Mouse (Mus musculus) CH12.LX (cell line): ENCODE data around the gene Fam166a. TPM values are rescaled to one million over a fixed set of nuclear protein-coding genes. Genes with fewer than 3 reads are reported as not detected.

Source experiments
- DNase-seq: peaks from one replicate; pipeline ENCODE4 v3.0.0-alpha.2; 2013; ENCODE audit errors: extremely low read depth
- H3K27ac ChIP-seq: 2 replicates; pipeline ENCODE4 v1.5.1; 2012; ENCODE audit warnings: low read depth, mild to moderate bottlenecking, control low read depth, moderate library complexity; ENCODE audit not compliant: insufficient read depth
- H3K27me3 ChIP-seq: replicated peaks from 2 replicates; pipeline ENCODE3; 2012; ENCODE audit warnings: inconsistent platforms
- H3K36me3 ChIP-seq, 2 experiments: replicated peaks in 1 of 2; 2 replicates each; pipeline versions ENCODE3 to v1.6.1; 2012; ENCODE audit warnings: inconsistent platforms in 1 of 2, low read length in 1 of 2, mild to moderate bottlenecking in 1 of 2, mixed read lengths in 1 of 2, moderate library complexity in 1 of 2; ENCODE audit not compliant: control insufficient read depth in 1 of 2, insufficient read depth in 1 of 2
- H3K4me1 ChIP-seq, 2 experiments: 2 replicates each; pipeline ENCODE4 v1.6.1; 2012; ENCODE audit warnings: inconsistent platforms in 1 of 2, moderate library complexity in 1 of 2; ENCODE audit not compliant: insufficient read depth in 2 of 2, control insufficient read depth in 1 of 2
- H3K4me2 ChIP-seq: 2 replicates; pipeline ENCODE4 v1.6.1; 2012; ENCODE audit warnings: low read depth, mild to moderate bottlenecking, control low read depth; ENCODE audit not compliant: poor library complexity, insufficient read depth, severe bottlenecking
- H3K4me3 ChIP-seq, 3 experiments: fragments of 150-350 bp in 1 of 3; sonication (generic) in 1 of 3; replicated peaks in 1 of 3; 2 replicates each; pipeline versions ENCODE3 to v1.5.1; 2011 to 2012; ENCODE audit warnings: low read depth in 2 of 3, low read length in 2 of 3, mild to moderate bottlenecking in 2 of 3, moderate library complexity in 2 of 3, control low read depth in 1 of 3, improper control_type of control experiment in 1 of 3, inconsistent platforms in 1 of 3, mixed read lengths in 1 of 3; ENCODE audit not compliant: poor library complexity in 1 of 3
- H3K79me2 ChIP-seq: replicated peaks from 2 replicates; pipeline ENCODE4 v1.6.1; 2012; ENCODE audit warnings: mild to moderate bottlenecking, moderate library complexity; ENCODE audit not compliant: control insufficient read depth, poor library complexity, insufficient read depth, severe bottlenecking; ENCODE audit errors: extremely low read depth
- H3K9ac ChIP-seq: 2 replicates; pipeline ENCODE4 v1.6.1; 2012; ENCODE audit warnings: low read depth, mild to moderate bottlenecking, control low read depth, moderate library complexity; ENCODE audit not compliant: insufficient read depth
- H3K9me3 ChIP-seq: replicated peaks from 2 replicates; pipeline ENCODE3; 2012; ENCODE audit warnings: low read length, inconsistent platforms, mixed read lengths
- CTCF ChIP-seq, 2 experiments: IDR thresholded peaks in 1 of 2; conservative IDR thresholded peaks in 1 of 2; 2 replicates each; pipeline ENCODE4 v1.5.1; 2011 to 2012; ENCODE audit warnings: low read depth in 2 of 2, low read length in 2 of 2, improper control_type of control experiment in 1 of 2, inconsistent platforms in 1 of 2, mild to moderate bottlenecking in 1 of 2, moderate library complexity in 1 of 2
- E2F4 ChIP-seq: IDR thresholded peaks from 2 replicates; pipeline ENCODE4 v1.6.1; 2011; ENCODE audit warnings: low read depth, low read length, improper control_type of control experiment; ENCODE audit not compliant: insufficient replicate concordance
- ELF1 ChIP-seq: IDR thresholded peaks from 2 replicates; pipeline ENCODE4 v1.6.1; 2014; ENCODE audit warnings: low read depth, mild to moderate bottlenecking, inconsistent platforms, low read length, improper control_type of control experiment
- ETS1 ChIP-seq: conservative IDR thresholded peaks from 2 replicates; pipeline ENCODE4 v1.6.1; 2012; ENCODE audit warnings: low read depth, mild to moderate bottlenecking, inconsistent platforms, low read length, improper control_type of control experiment, moderate library complexity
- HCFC1 ChIP-seq: IDR thresholded peaks from 2 replicates; pipeline ENCODE4 v1.6.1; 2012; ENCODE audit warnings: low read depth, mild to moderate bottlenecking, inconsistent platforms, low read length, improper control_type of control experiment
- IRF4 ChIP-seq: IDR thresholded peaks from 2 replicates; pipeline ENCODE4 v1.6.1; 2014; ENCODE audit warnings: low read depth, mild to moderate bottlenecking, inconsistent platforms, low read length, improper control_type of control experiment
- KAT2A ChIP-seq: IDR thresholded peaks from 2 replicates; pipeline ENCODE4 v1.6.1; 2012; ENCODE audit warnings: low read length, improper control_type of control experiment, inconsistent platforms; ENCODE audit not compliant: insufficient replicate concordance
- MEF2A ChIP-seq: IDR thresholded peaks from 2 replicates; pipeline ENCODE4 v1.6.1; 2014; ENCODE audit warnings: low read depth, mild to moderate bottlenecking, inconsistent platforms, low read length, improper control_type of control experiment, borderline replicate concordance
- NELFE ChIP-seq: IDR thresholded peaks from 2 replicates; pipeline ENCODE4 v1.6.1; 2011; ENCODE audit warnings: low read depth, low read length, improper control_type of control experiment
- NRF1 ChIP-seq: IDR thresholded peaks from 2 replicates; pipeline ENCODE4 v1.6.1; 2014; ENCODE audit warnings: low read depth, mild to moderate bottlenecking, inconsistent platforms, low read length, improper control_type of control experiment, moderate library complexity
- POLR2AphosphoS2 ChIP-seq: IDR thresholded peaks from 2 replicates; pipeline ENCODE4 v1.6.1; 2011; ENCODE audit warnings: low read depth, low read length, improper control_type of control experiment
- USF2 ChIP-seq: conservative IDR thresholded peaks from 2 replicates; pipeline ENCODE4 v1.6.1; 2011; ENCODE audit warnings: low read depth, low read length, improper control_type of control experiment
- ZKSCAN1 ChIP-seq: IDR thresholded peaks from 2 replicates; pipeline ENCODE4 v1.6.1; 2012; ENCODE audit warnings: low read depth, inconsistent platforms, low read length, improper control_type of control experiment, borderline replicate concordance
- ZNF384 ChIP-seq: IDR thresholded peaks from 2 replicates; pipeline ENCODE4 v1.6.1; 2012; ENCODE audit warnings: low read depth, low read length, improper control_type of control experiment, inconsistent platforms
- dilution Hi-C: fragments of 300-500 bp; cut with MboI; formaldehyde crosslinking; loops from 2 replicates; pipeline ENCODE4 v1.14.3; 2020; ENCODE audit warnings: low sequenced_read_pairs; ENCODE audit not compliant: extremely low pct_unique_long_range_greater_than_20kb, extremely low pct_ligation_motif_present
- in situ Hi-C: fragments of 300-500 bp; cut with MboI; formaldehyde crosslinking; loops from 3 replicates; pipeline ENCODE4 v1.14.3; 2019; ENCODE audit warnings: low sequenced_read_pairs, low pct_ligation_motif_present, low pct_unique_long_range_greater_than_20kb, mixed read lengths
- polyA plus RNA-seq: library from polyadenylated mRNA; unstranded; fragments of >175 nt; gene quantifications from 2 replicates; pipeline ENCODE4 v1.2.1, GENCODE M21; 2012; ENCODE audit warnings: low read depth; ENCODE audit not compliant: insufficient read length
- total RNA-seq, 2 experiments: library from RNA; depleted of rRNA; stranded (reverse); fragments of 300-350 nt in 1 of 2; fragments of >200 nt in 1 of 2; gene quantifications; 2 replicates each; pipeline ENCODE4 v1.2.3; 2012 to 2014

The Fam166a gene
- total and polyA plus RNA-seq, 3 experiments, result 0.38 to 23.4 TPM; not detected in 1

DNA sequence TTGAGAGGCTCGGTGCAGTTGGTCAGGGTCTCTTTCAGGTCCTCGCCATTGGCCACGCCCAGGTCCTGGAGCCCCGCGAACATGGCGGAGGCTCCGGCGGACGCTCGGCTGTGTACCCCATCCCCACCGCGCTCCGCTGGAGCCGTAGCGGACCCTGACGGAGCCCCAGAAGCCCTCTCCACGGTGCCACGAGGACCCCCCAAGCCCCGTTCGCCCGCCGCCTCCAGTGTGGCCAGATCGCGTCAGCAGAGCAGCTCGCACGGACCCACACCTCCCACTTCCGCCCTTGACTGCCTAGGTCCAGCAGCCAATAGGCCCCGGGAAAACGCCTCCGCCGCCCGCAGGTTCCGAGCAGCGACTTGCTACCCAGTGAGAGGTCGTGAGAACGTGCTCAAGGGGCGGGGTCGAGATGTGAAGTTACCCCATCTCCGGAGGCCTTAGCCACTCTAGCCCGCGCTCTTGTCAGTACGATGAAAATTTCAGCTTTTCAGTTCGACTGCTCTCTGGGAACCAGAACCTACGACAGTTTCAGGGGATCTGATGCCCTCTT, 7.3 kb upstream of the Fam166a start, which contains the start of gene Nelfb (continued):
- no peak; the same call in 1 of the 2 replicates for TF ChIP-seq POLR2AphosphoS2
- peak; percentile 94 for TF ChIP-seq ELF1
- TF ChIP-seq USF2, result no peak
- peak; percentile 86 for TF ChIP-seq NELFE
- peak; percentile 93 for TF ChIP-seq HCFC1

DNA sequence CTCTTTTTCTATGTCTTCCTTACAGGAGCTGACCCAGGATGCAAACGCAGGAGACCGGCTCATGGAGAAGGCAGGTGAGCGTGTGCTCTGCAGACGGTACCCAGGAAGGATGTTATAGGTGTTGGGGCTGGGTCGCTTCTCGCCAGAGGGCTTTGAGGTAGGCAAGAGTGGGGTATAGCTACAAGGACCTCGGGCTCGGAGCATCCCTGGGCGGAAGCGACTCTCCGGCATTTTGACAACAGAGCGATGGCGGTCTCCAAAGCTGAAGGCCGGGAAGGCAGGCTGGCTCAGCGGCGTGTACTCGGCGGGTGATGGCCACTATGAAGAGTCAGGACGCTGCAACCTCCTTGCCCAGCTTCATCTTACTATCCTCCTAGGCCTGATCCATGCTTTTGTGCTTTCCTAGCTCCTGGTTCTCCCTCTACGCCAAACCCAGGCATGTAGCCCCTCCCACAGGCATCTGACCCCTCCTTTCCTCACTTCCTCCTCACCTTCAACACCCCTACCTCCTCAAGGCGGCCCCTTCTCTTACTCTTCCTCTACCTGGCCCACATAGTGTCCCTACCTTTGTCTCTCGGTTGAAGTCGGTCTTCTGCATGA, 5.2 kb upstream of the Fam166a start:
- peaks cover 5 to 14% of the 10 kb centered on the region in 2 experiments for H3K36me3 ChIP-seq
- no peak for DNase-seq
- peaks cover 20% of the 10 kb centered on the region for H3K79me2 ChIP-seq
- H3K9me3 ChIP-seq, result no peaks in the 10 kb centered on the region
- in situ Hi-C loops, result no loop called here
- H3K9ac ChIP-seq, result no peak overlapping the region
- H3K4me2 ChIP-seq, result no peak overlapping the region
- no peak for TF ChIP-seq ZKSCAN1
- no peak overlapping the region for H3K27ac ChIP-seq
- peaks cover 11 to 27% of the 10 kb centered on the region in 2 experiments for H3K4me1 ChIP-seq
- no peak overlapping the region for H3K4me3 ChIP-seq
- peaks cover 4% of the 10 kb centered on the region for H3K27me3 ChIP-seq
- dilution Hi-C loops, result no loop called here

DNA sequence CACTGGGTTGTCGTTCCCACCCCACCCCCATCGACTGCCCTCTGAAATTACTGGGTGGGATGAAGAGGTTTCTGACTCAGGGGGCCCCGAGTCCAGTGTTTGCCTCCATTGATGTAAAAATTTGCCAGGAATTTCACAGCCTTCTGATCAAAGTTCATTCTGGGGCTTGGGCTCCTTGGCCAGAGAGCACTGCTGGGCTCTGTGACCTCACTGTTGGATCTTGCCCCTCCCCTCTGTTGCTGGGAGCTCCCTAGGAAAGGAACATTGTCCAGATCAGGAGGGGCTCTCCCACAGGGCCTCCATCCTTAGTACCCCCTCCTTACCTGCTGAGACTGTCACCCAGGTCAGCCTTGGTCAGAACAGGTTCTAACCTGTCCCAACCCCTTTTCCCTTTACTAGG, 4.1 kb upstream of the Fam166a start, which contains the start of gene Stpg3:
Gene Stpg3, minus strand, starts transcription at position 194 of the 400 bp plus-strand sequence.
- DNase-seq, result no peak
- Histone ChIP-seq H3K9me3 (no peaks in the 10 kb centered on the region), H3K4me1 (peaks cover 11 to 18% of the 10 kb centered on the region in 2 experiments), H3K36me3 (peaks cover 5 to 6% of the 10 kb centered on the region in 2 experiments), H3K79me2 (peaks cover 14% of the 10 kb centered on the region), H3K4me2 (no peak within 1 kb of the TSS), H3K9ac (no peak within 1 kb of the TSS), H3K27me3 (peaks cover 4% of the 10 kb centered on the region), H3K4me3 (no peak within 1 kb of the TSS), H3K27ac (no peak within 1 kb of the TSS)
- TF ChIP-seq KAT2A, result no peak
- no peak for TF ChIP-seq HCFC1
- no peak for TF ChIP-seq CTCF (conservative IDR thresholded peaks at IDR 0.05 in 1 of 2, IDR thresholded peaks at IDR 0.05 in 1 of 2; ENCODE audit: low read depth in 2 of 2, low read length in 2 of 2)
- no peak for TF ChIP-seq IRF4
- dilution Hi-C loops, result no loop called here
- in situ Hi-C loops, result no loop called here

DNA sequence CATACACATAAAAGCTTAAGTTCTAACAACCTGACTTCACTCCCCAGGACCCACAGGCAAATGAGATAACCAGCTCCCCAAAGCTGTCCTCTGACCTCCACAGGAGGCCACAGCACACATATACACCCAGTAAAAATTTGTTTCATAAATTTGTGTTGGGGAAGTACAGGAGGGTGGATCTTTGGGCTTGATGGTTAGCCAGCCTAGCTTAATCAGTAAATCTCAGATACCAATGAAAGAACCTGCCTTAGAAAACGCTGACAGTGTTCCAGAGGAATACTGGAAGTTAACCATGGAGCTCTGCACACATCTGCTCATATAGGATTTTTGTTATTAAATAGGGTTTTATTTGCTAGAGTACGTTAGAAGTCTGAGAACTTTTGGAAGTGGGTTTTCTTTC, 879 bp upstream of the Fam166a start:
- no peak overlapping the region for H3K27ac ChIP-seq
- no peak for DNase-seq
- no peak for TF ChIP-seq E2F4
- no peak for TF ChIP-seq NRF1
- no peak for TF ChIP-seq ETS1
- TF ChIP-seq MEF2A, result no peak
- no peak for TF ChIP-seq KAT2A
- TF ChIP-seq ZNF384, result no peak
- no peak overlapping the region for H3K4me2 ChIP-seq
- H3K9me3 ChIP-seq, result no peaks in the 10 kb centered on the region
- H3K36me3 ChIP-seq, result peaks cover 14% of the 10 kb centered on the region in 2 experiments
- no peak overlapping the region for H3K9ac ChIP-seq
- dilution Hi-C loops, result no loop called here
- peaks cover 4% of the 10 kb centered on the region for H3K27me3 ChIP-seq
- in situ Hi-C loops, result no loop called here
- H3K4me1 ChIP-seq, result peaks cover 7 to 13% of the 10 kb centered on the region in 2 experiments; a peak in 3 of 4 replicates
- H3K4me3 ChIP-seq, result no peak overlapping the region
- H3K79me2 ChIP-seq, result no peaks in the 10 kb centered on the region
